Comparison of ENCODE assay signal across 7 mouse cellular contexts in the genomic region with DNA sequence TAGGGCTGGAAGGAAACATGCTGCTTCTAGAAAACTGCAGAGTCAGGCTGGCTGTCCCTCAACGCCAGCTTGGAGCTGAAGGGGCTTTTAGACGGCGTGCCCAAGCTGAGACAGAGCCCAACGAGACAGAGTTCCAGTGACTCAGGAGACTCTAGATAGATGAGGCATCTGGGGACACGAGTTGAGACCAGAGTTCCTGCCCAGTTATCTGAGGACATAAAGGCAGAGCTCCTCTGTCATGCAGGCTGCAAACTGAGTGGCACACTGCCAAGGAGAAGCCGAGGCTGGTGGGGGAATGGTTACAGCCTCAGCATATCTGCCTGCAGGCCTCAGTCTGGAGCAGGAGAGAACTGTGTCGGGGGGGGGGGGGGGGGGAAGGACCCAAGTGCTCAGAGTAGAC.
DNase-seq lines count a peak whose midpoint lies in the region; ATAC-seq and TF ChIP-seq lines count a peak whose summit lies in the region.

No protein-coding gene starts in this region.

- no peak overlapping the region for H3K9ac ChIP-seq in hindbrain, embryonic 14.5 days
- no peak overlapping the region for H3K9ac ChIP-seq in stomach, postnatal 0 days (ENCODE audit: low read length)

- no peak for TF ChIP-seq CTCF in left cerebral cortex, adult 2 months (IDR thresholded peaks at IDR 0.05)
- no peak for TF ChIP-seq CTCF in stomach, postnatal 0 days (IDR thresholded peaks at IDR 0.05; ENCODE audit: low read depth)

- no peaks in the 10 kb centered on the region for H3K27me3 ChIP-seq in hindbrain, embryonic 14.5 days (ENCODE audit: control insufficient read depth, insufficient read depth, low read length)
- no peaks in the 10 kb centered on the region for H3K27me3 ChIP-seq in stomach, postnatal 0 days (ENCODE audit: control insufficient read depth, insufficient read depth, low read length)

- no peak for TF ChIP-seq EP300 in stomach, postnatal 0 days (optimal IDR thresholded peaks at IDR 0.05)

- 31% methylated on average over 7 of the region's 7 CpGs for WGBS in hindbrain, embryonic 14.5 days
- 23% methylated on average over 7 of the region's 7 CpGs for WGBS in stomach, postnatal 0 days

- no peaks in the 10 kb centered on the region for H3K36me3 ChIP-seq in hindbrain, embryonic 14.5 days (replicated peaks; ENCODE audit: control insufficient read depth, insufficient read depth)
- H3K36me3 ChIP-seq in stomach, postnatal 0 days (ENCODE audit: control insufficient read depth, insufficient read depth, low read length) = no peaks in the 10 kb centered on the region

- no peaks in the 10 kb centered on the region for H3K9me3 ChIP-seq in hindbrain, embryonic 14.5 days (ENCODE audit: control insufficient read depth, low read length)
- H3K9me3 ChIP-seq in stomach, postnatal 0 days (ENCODE audit: control insufficient read depth, low read length) = no peaks in the 10 kb centered on the region

- H3K4me1 ChIP-seq in hindbrain, embryonic 14.5 days (replicated peaks; ENCODE audit: control insufficient read depth, insufficient read depth, low read length) = peaks cover 19% of the 10 kb centered on the region
- 0 out of 2 replicates have a peak, but pooled peaks cover 6% of the 10 kb centered on the region for H3K4me1 ChIP-seq in stomach, postnatal 0 days (replicated peaks; ENCODE audit: control insufficient read depth, insufficient read depth)

- ATAC-seq in hindbrain, embryonic 14.5 days (ENCODE audit: low FRiP score) = peak; percentile 56; the same call in 1 of the 2 replicates
- ATAC-seq in megakaryocyte progenitor cell, adult 5-6 weeks (replicated peaks; ENCODE audit: poor library complexity) = peak; percentile 87
- peak; percentile 47; the same call in 1 of the 2 replicates for ATAC-seq in stomach, postnatal 0 days (ENCODE audit: low FRiP score, low TSS enrichment)

- intact Hi-C loops in left cerebral cortex, adult 2 months (cut with DNase I) = no loop called here

- peak; percentile 74 for DNase-seq in adrenal gland, adult 8-10 months
- peak; percentile 59 for DNase-seq in cerebellum, adult 11 months
- DNase-seq in gastrocnemius, adult 8-10 months (ENCODE audit: low spot score in 2 of 2) = peak; percentile 65 to 76
- peak; percentile 67 for DNase-seq in hindbrain, embryonic 14.5 days (ENCODE audit: low spot score)
- peak; percentile 42 to 50 for DNase-seq in left cerebral cortex, adult 2 months (ENCODE audit: extremely low spot score in 1 of 2, low spot score in 2 of 2)
- peak; percentile 42 for DNase-seq in stomach, postnatal 0 days (ENCODE audit: low spot score)

- no peak overlapping the region for H3K4me2 ChIP-seq in hindbrain, embryonic 14.5 days (replicated peaks)
- no peak overlapping the region for H3K4me2 ChIP-seq in stomach, postnatal 0 days (replicated peaks; ENCODE audit: low read depth)

- H3K4me3 ChIP-seq in hindbrain, embryonic 14.5 days (replicated peaks; ENCODE audit: low read length) = no peak overlapping the region
- no peak overlapping the region for H3K4me3 ChIP-seq in left cerebral cortex, adult 2 months
- no peak overlapping the region for H3K4me3 ChIP-seq in stomach, postnatal 0 days (ENCODE audit: low read depth, low read length)

- peak overlapping the region; percentile 43; the same call in 1 of the 2 replicates for H3K27ac ChIP-seq in hindbrain, embryonic 14.5 days
- H3K27ac ChIP-seq in left cerebral cortex, adult 2 months = no peak overlapping the region; the same call in 1 of the 2 replicates
- no peak overlapping the region for H3K27ac ChIP-seq in stomach, postnatal 0 days (replicated peaks)
